Mouse (Mus musculus) hindbrain, embryonic 16.5 days (tissue): ENCODE measurements around the gene Adra2a. TPM values are rescaled to one million over a fixed set of nuclear protein-coding genes. Genes with fewer than 3 reads are reported as not detected.

Experiments
- ATAC-seq: fragments of 200-750 bp; cut with Nextera tagmentation; 2 replicates; pipeline ENCODE4 v1.8.0; 2017; ENCODE audit warnings: moderate TSS enrichment, moderate library complexity
- H3K27ac ChIP-seq: fragments of 300-500 bp; sonication (generic); 2 replicates; pipeline ENCODE4 v1.5.1; 2014; ENCODE audit warnings: low read depth, mild to moderate bottlenecking, control low read depth, low read length, moderate library complexity
- H3K27me3 ChIP-seq: fragments of 300-500 bp; sonication (generic); replicated peaks from 2 replicates; pipeline ENCODE4 v1.6.1; 2014; ENCODE audit warnings: low read length; ENCODE audit not compliant: control insufficient read depth, insufficient read depth
- H3K36me3 ChIP-seq: fragments of 300-500 bp; sonication (generic); 2 replicates; pipeline ENCODE4 v1.6.1; 2014; ENCODE audit warnings: mild to moderate bottlenecking, low read length, moderate library complexity, mixed read lengths; ENCODE audit not compliant: control insufficient read depth, insufficient read depth
- H3K4me1 ChIP-seq: fragments of 300-500 bp; sonication (generic); 2 replicates; pipeline ENCODE4 v1.6.1; 2014; ENCODE audit warnings: low read depth, low read length; ENCODE audit not compliant: control insufficient read depth, insufficient read depth
- H3K4me2 ChIP-seq: fragments of 300-500 bp; sonication (generic); 2 replicates; pipeline ENCODE4 v1.6.1; 2014; ENCODE audit warnings: mild to moderate bottlenecking, low read length, control low read depth, moderate library complexity
- H3K4me3 ChIP-seq: fragments of 300-500 bp; sonication (generic); 2 replicates; pipeline ENCODE4 v1.5.1; 2014; ENCODE audit warnings: mild to moderate bottlenecking, low read length, control low read depth, moderate library complexity
- H3K9ac ChIP-seq: fragments of 300-500 bp; sonication (generic); 2 replicates; pipeline ENCODE4 v1.6.1; 2014; ENCODE audit warnings: low read depth, mild to moderate bottlenecking, control low read depth, low read length, moderate library complexity
- H3K9me3 ChIP-seq: fragments of 300-500 bp; sonication (generic); 2 replicates; pipeline ENCODE4 v1.6.1; 2014; ENCODE audit warnings: mild to moderate bottlenecking, low read length, moderate library complexity; ENCODE audit not compliant: control insufficient read depth
- WGBS: fragments of 180-500 bp; shearing (Covaris S2); extraction: QIAGEN DNeasy Blood & Tissue Kit; methylation state at CpG from one replicate; pipeline ENCODE4 v1.1.7; 2014; 5-methylcytosine and 5-hydroxymethylcytosine counted together
- polyA plus RNA-seq: library from polyadenylated mRNA; unstranded; fragments of >200 nt; fragmentation: Nextera tagmentation; extraction: Ambion mirVana; gene quantifications from 2 replicates; pipeline ENCODE4 v1.2.1, GENCODE M21; 2015

Adra2a gene
- polyA plus RNA-seq, 1 experiment from 2014 or later, result 3.8 TPM

- Histone ChIP-seq H3K4me3 (no peak overlapping the region), H3K27ac (no peak overlapping the region), H3K4me2 (no peak overlapping the region), H3K4me1 (peaks cover 11% of the 10 kb centered on the region), H3K36me3 (no peaks in the 10 kb centered on the region), H3K9me3 (no peaks in the 10 kb centered on the region), H3K9ac (no peak overlapping the region), H3K27me3 (no peaks in the 10 kb centered on the region)
- no peak for ATAC-seq
- 92% methylated on average over 3 of the region's 3 CpGs for WGBS
Observed at GRCm38 (mm10) chr19:54098367-54098766, 54.4 kb downstream of the Adra2a start.

Other genes with a start within 250 kb of the Adra2a start
- gene Pdcd4, start 151.9 kb upstream of the Adra2a start, polyA plus RNA-seq, result 54.8 and 63.2 TPM in 2 replicates
- gene Shoc2, start 99.8 kb upstream of the Adra2a start, polyA plus RNA-seq, result 55.4 and 67.7 TPM in 2 replicates
- 134 and 142 TPM in 2 replicates for gene Bbip1, start 99.5 kb upstream of the Adra2a start, polyA plus RNA-seq